Mouse (Mus musculus) ES-CJ7 (cell line): ENCODE measurements around the gene Myo1f.

Source experiments
- DNase-seq: peaks from one replicate; pipeline ENCODE4 v3.0.0; 2011; ENCODE audit warnings: low read depth, low spot score

Gene Myo1f

DNA sequence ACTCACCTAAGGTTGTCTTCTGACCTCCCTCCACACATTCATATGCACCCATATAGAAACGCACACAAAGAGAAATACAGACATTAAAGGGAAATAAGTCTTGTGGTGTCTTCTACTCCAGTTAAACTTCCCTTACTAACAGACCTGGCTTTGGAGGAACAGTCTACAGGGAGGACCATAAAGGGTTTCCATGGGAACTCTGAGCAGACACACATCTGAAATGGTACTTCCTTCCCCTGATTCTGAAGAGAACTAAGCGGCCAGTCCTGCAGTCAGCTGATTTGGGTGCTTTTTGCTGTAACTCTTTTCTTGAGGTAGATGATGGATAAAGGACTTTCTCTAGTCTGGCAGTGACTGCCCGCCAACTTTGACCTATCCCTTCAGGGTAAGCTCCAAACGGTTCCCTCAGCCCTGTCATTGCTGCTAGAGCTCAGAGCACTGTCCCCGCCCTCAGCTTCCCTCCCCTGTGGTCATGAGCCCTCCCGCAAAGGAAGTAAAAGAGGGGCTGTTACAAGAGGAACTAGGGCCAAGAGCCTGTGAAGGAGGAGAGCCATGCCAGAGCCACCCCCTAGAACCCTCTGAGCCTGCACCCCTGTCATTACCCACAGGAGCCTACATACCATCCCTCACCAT, at the start of gene Myo1f:
Gene Myo1f (plus strand): TSS at position 485 of the 633 bp plus-strand sequence.
- no peak for DNase-seq

DNA sequence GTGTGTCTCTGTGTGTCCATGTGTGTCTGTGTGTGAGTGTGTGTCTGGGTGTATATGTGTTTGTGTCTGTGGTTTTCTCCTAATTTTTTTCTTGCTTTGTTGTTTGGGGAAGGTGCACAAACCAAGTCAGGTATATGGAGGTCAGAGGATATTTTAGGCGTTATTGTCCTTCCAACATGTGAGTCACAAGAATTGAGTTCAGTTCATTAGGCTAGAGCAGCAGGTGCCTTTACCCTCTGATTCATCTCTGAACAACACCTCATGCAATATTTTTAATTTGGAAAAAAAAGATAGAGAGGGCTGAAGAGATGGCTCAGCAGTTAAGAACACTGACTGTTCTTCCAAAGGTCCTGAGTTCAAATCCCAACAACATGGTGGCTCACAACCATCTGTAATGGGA, 47.1 kb upstream of the Myo1f start:
- DNase-seq: no peak

DNA sequence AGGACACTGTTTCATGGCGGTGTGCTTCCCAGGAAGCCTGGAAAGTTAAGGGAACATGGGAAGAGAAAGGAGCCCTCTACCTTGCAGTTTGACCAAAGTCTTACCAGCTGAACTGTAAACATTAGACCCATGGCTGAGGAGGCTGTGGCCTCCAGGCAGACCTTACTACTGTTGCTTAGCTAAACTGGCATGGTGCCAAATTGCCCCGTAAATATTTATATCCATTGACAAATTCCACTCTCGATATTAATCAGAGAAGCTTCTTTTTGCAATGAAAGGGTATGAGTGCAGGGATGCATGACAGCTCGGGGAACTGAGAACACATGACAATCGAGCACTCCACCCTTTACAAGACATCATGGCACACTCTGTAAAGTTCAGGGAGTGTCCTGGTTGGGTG, 45.3 kb upstream of the Myo1f start:
- no peak for DNase-seq

DNA sequence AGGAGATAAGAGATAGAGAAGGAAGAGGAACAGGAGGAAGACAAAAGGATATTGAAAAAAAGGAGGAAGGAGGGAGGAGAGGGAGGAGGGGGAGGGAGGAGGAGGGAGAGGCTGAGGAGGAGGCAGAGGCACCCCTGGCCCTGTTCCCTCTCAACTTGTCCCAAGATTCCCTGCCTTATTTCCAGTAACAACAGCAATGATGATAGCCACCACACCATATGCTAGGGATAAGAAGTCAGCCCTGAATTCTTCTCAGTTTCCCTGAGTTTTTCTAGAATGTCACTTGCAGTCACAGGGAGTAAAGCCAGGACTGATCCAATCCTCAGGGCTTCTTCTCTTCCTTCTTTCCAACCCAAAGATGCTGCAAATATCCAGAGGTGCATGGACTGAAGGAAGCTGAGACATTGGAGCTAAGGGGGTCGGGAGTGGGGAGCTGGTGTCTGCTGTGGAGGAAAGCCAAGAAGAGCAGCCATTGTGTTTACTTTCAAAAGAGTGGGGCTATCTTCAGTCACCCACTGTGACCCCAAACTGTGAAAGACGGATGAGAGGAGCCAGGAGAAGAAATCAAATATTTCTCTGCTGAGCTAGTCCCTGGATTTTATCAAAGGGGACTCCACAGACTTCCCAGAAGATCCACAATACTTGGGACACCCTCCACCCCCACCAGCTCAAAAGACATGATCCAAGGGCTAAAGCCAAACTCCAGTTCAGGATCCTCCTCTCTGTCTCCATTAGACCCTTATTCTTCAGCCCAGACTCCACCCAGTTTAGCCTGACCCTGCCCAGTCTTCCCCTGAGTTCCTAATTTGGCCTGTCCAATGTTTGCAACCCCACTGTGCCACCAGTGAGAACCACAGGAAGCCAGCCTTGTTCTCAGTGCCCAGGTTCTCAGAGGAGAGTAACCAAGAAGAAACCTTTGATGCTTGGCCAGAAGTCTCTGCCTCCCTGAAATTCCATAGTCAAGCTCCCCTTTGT, 42.8 kb upstream of the Myo1f start:
- no peak for DNase-seq

DNA sequence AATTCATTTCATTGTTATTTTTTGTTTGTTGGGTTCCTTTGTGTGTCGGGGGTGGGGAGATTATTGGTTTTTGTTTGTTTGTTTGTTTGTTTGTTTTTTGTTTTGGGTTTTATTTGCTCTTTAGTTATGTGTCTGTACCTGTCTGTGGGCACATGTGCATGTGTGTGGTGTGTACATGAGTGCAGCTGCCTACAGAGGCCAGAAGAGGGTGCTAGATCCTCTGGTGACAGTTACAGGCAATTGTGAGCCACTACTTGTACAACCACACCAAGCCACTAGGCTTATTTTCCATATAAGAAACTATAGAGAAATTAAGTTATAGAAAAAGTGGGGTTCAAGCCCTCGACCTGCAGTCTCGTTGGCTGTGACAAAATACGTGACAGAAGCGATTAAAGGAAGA, 41.6 kb upstream of the Myo1f start:
- DNase-seq: peak; percentile 78

DNA sequence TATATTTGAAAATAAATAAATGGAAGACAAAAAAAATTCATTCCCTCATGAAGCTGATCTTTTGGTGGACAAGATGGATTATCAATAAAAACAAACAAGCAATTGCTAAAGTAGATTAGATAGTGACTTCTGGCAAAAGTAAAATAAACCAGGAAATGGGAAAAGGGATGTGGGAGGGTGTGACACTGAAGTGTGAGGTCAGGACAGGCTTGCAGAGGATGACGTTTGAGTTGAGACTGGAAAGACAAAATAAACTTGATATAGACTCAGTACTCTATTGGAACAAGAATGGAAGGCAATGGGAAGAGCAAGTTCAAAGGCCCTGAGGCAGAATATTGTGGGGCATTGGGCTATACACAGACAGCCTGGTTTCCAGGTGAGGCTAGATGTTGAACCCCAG, 35.1 kb upstream of the Myo1f start:
- DNase-seq: no peak

DNA sequence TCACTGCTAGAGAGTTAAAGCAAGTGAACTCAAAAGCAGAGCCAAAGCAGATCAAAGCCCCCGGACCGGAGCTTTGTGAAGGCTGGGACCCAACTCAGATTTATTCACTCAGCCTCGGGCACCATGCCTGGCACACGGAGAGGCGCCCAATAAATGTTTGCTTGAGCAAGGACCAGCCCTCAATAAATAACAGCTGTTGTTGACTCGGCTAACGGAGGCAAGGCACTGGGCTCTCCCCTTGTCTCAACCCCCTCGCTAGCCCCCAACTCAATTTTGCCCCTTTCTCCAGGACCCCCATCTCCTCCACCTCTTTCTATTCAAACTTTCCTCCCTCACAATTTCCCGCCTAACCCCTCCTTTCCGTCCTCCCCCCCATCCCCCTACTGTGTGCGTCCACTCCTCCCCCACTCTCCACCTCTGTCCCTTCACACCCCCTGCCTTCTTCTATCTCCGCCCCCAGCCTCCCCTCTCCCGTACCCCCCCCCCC, 32.0 kb upstream of the Myo1f start:
- no peak for DNase-seq

DNA sequence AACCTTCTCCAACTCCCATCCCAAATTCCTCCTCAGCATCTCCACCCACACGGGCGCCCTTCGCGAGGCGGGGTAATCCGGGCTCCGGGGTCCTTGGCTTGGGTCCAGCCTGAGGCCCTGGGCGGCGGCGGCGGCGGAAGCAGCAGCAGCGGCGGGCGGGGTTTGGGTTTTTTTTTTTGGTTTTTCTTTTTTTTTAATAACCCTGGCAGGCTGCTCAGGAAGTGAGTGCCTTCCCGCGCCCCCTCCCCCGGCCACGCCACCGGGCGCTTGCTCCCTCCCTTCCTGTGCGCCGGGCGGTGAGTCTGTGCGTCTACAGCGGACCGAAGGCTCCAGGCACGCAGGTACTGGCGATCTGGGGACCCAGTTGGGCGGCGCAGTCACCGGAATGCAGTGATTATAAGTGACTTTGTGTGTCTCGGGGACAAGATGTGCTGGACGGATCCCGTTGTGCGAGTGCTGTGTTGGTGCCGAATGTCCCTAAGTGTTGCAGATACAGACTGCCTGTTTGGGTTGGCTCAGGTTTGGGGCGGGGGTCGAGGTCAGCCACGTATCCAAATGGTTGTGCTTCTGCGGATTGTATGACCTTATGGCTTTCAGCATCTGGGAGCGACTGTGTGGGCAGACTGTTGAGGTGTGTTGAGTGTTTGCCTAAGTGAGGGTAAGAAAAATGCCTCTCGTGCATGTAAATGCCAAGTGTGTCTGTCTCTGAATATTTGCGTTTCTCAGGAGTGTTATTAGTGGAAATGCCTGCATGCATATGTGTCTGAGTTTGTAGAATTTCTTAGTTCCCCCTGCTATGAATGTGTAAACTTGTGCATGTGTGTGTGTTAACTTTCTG, 31.4 kb upstream of the Myo1f start, which contains the start of gene Adamts10:
Gene Adamts10 (plus strand): TSS at position 287 of the 838 bp plus-strand sequence.
- peak; percentile 63 for DNase-seq

DNA sequence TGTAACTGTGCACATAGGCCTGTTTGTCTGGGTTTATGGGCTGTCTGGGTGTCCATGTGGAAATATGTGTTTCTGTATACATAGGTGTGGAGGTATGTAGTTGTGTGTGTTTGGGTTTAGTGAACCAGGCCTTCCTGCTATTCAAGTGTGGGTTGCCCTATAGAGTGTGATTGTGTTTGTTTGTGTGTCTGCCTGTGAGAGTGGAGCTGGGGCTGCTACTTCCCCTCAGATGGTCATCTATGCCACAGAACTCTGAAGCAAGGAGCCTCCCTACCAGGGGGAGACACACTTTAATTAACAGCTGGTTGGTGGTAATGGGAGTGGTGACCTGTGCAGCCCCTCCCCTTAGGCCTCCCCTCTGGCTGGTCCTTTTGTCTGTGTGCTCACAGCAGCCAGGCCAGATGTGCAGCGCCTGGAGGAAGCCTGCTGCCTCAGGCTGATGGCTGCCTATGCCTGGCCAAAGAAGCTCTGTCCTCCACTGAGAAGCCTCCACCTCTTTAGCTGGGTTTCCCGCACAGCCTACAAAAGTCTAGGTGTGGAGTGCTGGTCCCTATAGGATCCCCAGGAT, 30.6 kb upstream of the Myo1f start:
- peak; percentile 58 for DNase-seq

DNA sequence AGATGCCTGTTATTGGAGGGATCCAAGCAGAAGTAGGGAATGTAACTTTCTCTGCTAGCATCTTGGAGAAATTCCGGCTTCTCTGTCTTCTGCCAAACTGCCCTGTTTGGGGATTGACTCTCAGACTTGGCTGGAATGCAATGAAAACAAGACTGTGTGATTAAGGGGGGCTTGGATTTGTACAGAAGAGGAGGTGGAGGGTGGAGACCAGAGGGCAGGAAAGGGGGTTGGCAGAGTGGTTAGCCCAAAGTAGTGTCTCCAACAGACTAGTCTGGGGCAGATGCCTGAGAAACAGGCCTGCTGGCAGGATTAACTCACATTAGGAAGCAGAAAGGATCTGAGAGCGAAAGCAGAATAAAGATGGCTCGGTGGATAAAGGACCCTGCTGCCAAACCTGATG, 29.0 kb upstream of the Myo1f start:
- no peak for DNase-seq

DNA sequence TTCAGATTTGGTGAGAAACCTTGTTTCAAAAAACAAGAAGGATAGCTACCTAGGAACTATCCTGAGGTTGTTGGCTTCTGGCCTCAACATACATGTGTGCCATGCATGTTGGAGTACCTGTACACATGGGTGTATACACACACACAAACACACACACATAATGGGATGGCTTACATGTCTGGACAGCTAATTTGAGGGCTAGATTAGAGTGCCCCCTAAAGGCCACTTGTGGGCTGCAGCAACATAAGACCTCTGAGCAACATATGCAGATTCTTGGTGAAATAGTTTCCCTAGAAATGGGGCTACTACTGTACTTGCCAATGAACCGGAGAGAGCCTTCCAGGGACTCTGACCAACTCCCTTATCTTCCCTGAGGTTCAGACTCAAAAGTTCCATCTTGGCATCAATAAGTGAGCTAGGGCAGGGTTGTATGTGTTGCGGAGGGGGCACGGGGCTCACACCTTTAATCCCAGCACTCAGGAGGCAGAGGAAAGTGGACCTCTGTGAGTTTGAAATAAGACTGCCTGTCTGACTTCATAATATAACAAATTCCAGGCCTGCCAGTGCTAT, 16.3 kb upstream of the Myo1f start:
- peak; percentile 66 for DNase-seq

DNA sequence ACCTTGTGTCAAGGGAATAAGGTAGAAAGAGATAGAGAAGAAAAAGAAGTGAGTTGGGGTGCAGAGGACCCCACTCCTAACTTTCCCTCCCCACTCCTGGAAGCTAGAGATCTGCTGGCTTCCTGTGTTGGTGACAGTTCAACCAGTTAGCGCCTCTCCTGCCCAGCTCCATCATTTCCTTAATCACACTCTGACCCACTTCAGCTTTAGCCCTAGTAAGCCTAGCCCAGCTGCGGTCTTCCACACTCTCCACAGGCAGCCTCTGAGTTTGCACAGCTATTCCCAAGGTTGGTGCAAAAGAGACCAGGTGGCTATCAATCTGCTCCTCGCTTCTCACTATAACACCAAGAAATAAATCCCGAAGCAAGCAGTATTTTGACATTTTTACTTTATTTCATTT, 15.6 kb upstream of the Myo1f start:
- no peak for DNase-seq

DNA sequence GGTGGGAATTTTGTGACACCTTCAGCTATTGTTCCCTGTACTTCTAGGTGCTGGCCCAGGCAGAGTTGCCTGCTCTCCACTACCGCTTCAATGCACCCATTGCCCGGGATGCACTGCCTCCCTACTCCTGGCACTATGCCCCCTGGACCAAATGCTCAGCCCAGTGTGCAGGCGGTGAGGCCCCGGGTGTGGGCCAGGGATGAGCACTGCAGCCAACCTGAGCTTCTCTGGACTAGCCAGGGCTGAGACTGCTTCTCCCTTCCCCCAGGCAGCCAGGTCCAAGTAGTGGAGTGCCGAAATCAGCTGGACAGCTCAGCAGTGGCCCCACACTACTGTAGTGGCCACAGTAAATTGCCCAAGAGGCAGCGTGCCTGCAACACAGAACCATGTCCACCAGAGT, 6.3 kb upstream of the Myo1f start:
- no peak for DNase-seq

DNA sequence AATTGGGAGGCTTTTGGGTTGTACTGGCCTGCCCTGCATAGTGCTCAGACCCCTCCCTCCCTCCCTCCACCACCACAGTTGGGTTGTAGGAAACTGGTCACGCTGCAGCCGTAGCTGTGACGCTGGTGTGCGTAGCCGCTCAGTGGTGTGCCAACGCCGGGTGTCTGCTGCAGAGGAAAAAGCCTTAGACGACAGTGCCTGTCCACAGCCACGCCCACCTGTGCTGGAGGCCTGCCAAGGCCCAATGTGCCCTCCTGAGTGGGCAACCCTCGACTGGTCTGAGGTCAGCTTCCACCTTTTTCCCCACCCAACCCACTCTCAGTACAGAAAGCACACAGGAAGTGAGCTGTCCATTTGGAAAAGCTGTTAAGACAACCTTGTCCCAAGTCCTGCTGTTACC, 5.1 kb upstream of the Myo1f start:
- no peak for DNase-seq

DNA sequence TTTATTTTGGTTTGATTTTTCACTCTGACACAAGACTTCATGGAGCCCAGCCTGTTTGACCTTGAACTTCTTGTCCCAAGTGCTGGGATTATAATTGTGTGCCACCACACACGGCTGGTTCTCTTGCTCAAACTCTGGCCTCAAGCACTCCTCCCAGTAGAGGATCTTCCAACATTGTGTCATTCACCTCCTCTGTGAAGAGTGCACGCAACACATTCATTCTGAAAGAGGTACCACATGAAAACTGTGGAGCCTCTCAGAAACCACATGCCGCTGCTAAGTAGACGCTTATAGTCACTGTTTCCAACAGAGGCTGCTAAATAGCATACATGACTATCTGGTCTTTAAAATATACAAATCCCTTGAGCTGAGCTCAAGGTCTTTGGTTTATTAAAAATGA, 3.4 kb upstream of the Myo1f start:
- no peak for DNase-seq

DNA sequence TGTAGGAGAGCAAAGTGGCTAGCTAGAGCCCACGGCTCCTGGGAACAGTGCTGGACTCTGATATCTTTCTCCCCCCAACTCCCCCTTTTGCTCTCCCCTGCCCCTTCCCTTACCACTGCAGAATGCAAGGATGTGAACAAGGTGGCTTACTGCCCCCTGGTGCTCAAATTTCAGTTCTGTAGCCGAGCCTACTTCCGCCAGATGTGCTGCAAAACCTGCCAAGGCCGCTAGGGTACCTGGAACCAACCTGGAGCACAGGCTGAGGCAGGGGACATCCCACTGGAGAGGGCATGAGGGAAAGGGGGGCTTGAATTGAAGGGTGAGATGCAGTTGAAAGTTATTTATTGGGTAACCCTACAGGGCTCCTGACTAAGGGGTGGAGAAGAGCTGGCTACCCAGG, 2.5 kb upstream of the Myo1f start:
- DNase-seq: peak; percentile 86

DNA sequence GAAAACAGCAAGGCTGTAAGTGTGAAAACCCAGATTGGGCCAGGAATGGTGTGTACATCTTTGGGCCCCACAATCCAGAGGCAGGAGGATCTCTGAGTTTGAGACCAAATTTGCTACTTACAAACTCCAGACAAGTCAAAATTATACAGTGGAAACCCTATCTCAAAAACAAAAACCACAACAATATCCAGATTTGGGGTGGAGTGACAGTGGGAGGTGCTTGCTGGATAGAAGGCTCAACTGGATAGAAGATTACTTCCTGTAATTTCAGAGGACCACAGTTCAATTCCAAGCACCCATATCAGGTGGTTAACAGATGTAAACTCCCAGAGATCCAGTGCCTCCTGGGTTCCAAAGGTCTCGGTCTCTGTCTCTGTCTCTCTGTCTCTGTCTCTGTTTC, 971 bp upstream of the Myo1f start:
- DNase-seq: no peak

DNA sequence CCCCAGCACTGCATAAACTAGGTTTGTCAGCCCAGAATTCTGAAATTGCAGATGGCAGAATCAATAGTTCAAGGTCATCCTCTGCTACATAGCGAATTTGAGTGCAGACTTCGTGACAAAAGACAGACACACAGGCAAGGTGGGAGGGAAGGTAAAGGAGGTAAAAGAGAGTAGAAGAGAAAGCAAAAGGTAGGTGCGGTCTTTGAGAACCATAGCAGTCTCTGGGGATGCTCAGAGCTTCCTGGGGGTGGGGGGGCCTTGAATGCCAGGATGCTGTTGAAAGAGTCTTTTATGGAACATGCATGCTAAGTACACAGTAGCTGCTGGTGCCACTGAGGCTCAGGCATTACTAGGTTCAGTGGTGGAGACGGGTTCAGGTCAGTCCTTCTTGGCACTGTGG, 2.4 kb downstream of the Myo1f start:
- no peak for DNase-seq

DNA sequence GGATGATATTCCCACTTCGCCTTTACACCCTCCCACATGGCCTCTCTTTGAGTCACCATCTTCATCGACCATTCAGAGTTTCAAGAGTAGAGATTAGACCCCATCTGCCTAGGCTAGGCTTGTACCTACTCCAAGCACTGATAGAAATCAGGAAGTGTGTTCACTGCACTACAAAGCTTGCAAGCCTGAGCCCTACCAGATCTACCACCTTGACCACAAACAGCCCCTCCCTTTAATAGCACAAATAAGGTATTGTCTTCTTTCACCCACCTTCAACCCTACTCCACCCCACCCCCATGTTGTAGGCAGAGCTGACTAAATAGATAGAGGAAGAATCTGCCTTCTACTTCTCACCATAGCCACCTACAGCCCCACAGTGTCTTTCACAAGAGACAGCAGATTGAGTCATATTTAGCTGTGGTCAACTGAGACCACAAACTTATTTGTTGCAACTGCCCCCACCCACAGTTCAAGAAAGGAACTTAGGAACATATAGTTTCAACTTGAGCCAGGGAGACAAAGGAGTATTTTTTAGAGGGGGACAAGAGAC, 8.1 kb downstream of the Myo1f start:
- no peak for DNase-seq

DNA sequence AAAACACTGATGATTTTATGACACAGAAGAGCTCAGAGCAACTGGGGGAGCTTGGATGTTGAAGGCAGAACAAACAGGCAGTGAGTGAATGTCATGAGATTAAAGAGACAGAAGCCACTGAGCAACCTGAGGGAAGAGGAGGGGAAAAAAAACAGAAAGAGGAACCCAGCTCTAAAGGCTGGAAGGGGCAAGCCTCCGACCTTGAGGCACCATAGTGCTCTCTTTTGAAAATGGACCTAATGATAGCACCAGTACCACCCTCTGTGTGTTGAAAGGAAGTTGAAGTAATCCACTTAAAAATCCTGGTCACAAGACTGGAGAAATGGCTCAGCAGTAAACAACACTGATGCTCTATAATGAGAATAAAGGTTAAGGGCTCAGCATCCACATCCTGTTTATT, 9.1 kb downstream of the Myo1f start:
- no peak for DNase-seq

DNA sequence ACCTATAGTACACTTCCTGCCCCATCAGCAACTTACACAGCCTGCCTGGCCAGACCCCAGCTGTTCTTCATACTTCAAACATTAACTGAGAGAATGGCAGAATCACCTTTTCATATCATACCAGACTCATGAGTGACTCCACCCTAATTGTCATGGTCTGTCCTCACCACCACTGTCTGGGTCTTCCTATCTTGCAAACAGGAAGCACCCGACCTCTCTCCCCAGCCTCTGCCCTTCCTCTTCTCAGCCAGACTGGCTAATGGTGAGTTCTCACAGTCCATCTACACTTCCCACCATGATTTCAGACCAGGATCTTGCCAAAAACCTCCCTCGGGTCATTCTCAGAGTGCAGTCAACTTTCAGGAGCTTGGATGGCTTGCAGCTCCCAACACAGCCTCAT, 10.7 kb downstream of the Myo1f start:
- no peak for DNase-seq
